Mouse (Mus musculus) liver, embryonic 14 days (tissue): ENCODE data around the gene Hmgn3. TPM values are rescaled to one million over a fixed set of nuclear protein-coding genes. Genes with fewer than 3 reads are reported as not detected.

Experiments used
- polyA plus RNA-seq: library from polyadenylated mRNA; depleted of rRNA; stranded (reverse); fragments of >200 nt; gene quantifications from 2 replicates; pipeline ENCODE4 v1.2.3, GENCODE M21; 2012; rRNA removed

The Hmgn3 gene
- polyA plus RNA-seq = 2.1 and 2.8 TPM in 2 replicates

GRCm38 (mm10) chr9:83146446-83147188 is at the start of gene Hmgn3:
TSS of gene Hmgn3 (minus strand) at chr9:83146685.

Other genes with a start within 250 kb of the Hmgn3 start
- 4.0 and 4.6 TPM in 2 replicates for gene Phip, start 171.2 kb downstream of the Hmgn3 start, polyA plus RNA-seq